Mouse (Mus musculus): ENCODE measurements at regions not wholly inside any gene's neighbourhood (a gene's known extent, or its start where the extent isn't known, plus 50 kb on each side); places are given as distances from the start of the nearest gene placed in this dataset.

DNA sequence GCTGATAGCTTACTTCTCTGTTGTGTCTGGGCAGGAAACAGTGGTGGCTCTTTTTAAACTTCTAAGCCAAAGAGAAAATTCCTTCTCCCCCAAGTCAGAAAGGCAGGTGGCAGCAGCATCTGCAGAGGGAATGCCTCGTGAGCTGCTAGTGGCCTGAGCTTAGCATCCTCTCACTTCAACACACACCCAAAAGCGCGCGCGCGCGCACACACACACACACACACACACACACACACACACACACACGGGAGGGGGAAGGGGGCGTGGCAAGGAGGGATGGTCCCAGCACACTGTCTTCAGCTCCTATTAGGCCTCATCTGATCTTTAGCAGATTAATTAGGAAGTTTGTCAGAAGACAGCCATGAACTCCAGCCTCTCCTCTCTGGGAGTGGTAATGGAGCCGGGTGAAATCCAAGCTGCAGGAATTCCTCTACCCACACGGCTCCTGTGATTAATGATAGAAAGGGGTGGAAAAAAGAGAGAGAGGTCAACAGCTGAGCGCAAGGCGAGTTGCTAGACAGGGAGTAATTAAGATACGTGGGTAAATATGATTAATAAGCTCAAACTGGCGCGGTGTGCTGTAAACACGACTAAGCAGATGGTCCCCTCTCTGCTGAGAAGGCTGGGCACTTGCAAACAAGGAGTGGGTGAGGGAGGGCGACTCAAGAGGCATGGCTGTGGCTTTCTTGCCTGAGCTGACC is 349.8 kb upstream of the Zfp703 start:
- TF ChIP-seq CTCF (IDR thresholded peaks at IDR 0.05; ENCODE audit: control insufficient read depth, insufficient read depth, insufficient read length) (no peak), USF1 (IDR thresholded peaks at IDR 0.05; ENCODE audit: low read depth) (no peak), MAX (IDR thresholded peaks at IDR 0.05) (no peak), MYOG (IDR thresholded peaks at IDR 0.05; ENCODE audit: control insufficient read depth, extremely low read depth, insufficient read length) (no peak), MYOD1 (IDR thresholded peaks at IDR 0.05; ENCODE audit: control insufficient read depth, insufficient read length, low read depth) (no peak), CEBPB (IDR thresholded peaks at IDR 0.05; ENCODE audit: low read depth) (no peak), FOSL1 (IDR thresholded peaks at IDR 0.05; ENCODE audit: insufficient read depth, low read length, poor library complexity, severe bottlenecking) (no peak)

All from C2C12 (cell line).